Mouse (Mus musculus): Measurements from ENCODE around the gene Entpd7.

GRCm38 (mm10) chr19:43651241-43651785 is 38.2 kb upstream of the Entpd7 start:
- TF ChIP-seq CTCF (IDR thresholded peaks at IDR 0.05; ENCODE audit: borderline replicate concordance, insufficient read depth, low read depth, low read length) = no peak
- TF ChIP-seq POLR2A (IDR thresholded peaks at IDR 0.05; ENCODE audit: borderline replicate concordance, insufficient read depth, low read length) = no peak
